Mouse (Mus musculus) frontal cortex, postnatal 14 days (tissue): ENCODE measurements around the gene Ltk.

Experiments used
- DNase-seq, 2 experiments: peaks; one replicate each; pipeline ENCODE4 v3.0.0; 2022; ENCODE audit warnings: low spot score in 2 of 2

The Ltk gene

DNA sequence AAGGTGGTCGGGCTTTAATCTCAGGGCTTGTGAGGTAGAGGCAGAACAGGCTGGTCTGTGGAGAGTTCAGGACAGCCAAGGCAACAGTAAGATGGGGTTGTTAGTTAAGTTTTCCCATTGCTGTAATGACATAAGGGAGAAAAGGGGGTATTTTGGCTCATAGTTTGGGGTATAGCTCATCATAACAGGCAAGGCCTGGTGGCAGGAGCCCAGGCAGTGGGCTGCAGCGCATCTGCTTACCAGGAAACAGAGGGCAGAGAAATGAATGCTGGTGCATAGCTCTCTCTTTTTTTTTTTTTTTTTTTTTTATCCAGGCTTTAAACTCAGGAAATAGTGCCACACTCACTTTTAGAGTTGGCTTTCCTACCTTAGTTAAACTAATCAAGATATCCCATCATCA, 57.1 kb downstream of the Ltk start:
- DNase-seq, result no peak
